Mouse (Mus musculus): ENCODE data around the gene Mapk13.

GRCm38 (mm10) chr17:28800281-28800670 lies 31.2 kb downstream of the Mapk13 start:
- TF ChIP-seq CTCF (IDR thresholded peaks at IDR 0.05; ENCODE audit: low read depth, low read length) (no peak), POLR2A (IDR thresholded peaks at IDR 0.05; ENCODE audit: borderline replicate concordance, low read depth, low read length) (no peak)
